Mouse (Mus musculus) bone marrow macrophage, adult 2 months (primary cell): ENCODE measurements around the gene Sept11.

Experiments used
- CTCF ChIP-seq: IDR thresholded peaks from 2 replicates; pipeline ENCODE4 v1.5.1; 2012; ENCODE audit warnings: low read depth, mild to moderate bottlenecking, low read length, moderate library complexity
- POLR2A ChIP-seq: IDR thresholded peaks from 2 replicates; pipeline ENCODE4 v1.6.1; 2012; ENCODE audit warnings: mild to moderate bottlenecking, low read depth, low read length, borderline replicate concordance

DNA sequence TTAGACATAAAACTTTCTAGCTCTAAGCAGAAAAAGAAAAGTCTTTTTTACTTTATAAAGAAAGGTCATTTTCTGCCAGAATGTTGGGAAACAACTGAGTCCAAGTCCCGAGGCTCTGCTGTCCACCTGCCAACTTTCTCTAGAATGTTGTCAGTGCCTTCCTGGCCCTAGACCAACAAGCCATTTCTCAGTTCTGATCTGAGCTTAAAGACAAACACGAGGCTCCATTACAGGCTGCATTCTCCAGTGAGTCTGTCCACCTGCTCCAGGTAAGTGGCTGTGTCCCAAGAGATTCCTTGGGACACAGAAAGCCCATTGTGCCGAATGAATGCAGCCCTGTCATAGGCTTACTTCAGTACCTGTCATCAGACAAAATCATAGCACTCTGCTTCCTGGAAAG lies 128.4 kb downstream of the Sept11 start:
- TF ChIP-seq CTCF (no peak), POLR2A (no peak)
